Comparison of ENCODE assay signal across 11 mouse cellular contexts in the genomic region with DNA sequence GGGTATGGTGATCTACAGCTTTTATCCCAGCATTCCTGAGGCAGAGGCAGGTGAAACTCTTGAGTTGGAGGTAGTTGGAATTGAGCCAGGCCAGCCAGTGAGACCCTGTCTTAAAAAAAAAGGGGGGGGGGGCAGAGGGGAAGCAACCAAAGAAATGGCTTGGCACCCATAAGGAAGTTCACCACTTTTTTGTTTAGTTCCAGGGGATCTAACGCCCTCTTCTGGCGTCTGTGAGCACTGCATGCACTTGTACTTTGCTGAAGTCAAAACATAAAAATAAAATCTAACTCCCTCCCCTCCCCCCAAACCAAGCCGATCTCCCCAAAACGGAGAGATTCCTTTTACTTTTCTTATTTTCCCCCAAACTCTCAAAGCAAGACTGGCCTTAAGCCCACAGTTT. TPM values are rescaled to one million over a fixed set of nuclear protein-coding genes. Genes with fewer than 3 reads are reported as not detected.
DNase-seq lines count a peak whose midpoint lies in the region; ATAC-seq and TF ChIP-seq lines count a peak whose summit lies in the region.
"Had no signal": no experiment of that assay in that cellular context is flagged by ENCODE, and none has a peak within 500 bp of the region (broad histone marks: within the 10 kb centered on the region; RNA-seq: fewer than 3 reads in every experiment).

No protein-coding gene starts in this region.

- no peaks in the 10 kb centered on the region for H3K9me3 ChIP-seq in heart, postnatal 0 days (replicated peaks; ENCODE audit: control insufficient read depth, low read length)
- no peaks in the 10 kb centered on the region for H3K9me3 ChIP-seq in heart, embryonic 12.5 days (replicated peaks)
- no peaks in the 10 kb centered on the region for H3K9me3 ChIP-seq in forebrain, embryonic 12.5 days
- no peaks in the 10 kb centered on the region for H3K9me3 ChIP-seq in neural tube, embryonic 15.5 days (replicated peaks)
- H3K9me3 ChIP-seq: heart, embryonic 13.5 days; limb, embryonic 12.5 days; neural tube, embryonic 13.5 days had no signal

- no peak overlapping the region for H3K4me3 ChIP-seq in heart, postnatal 0 days (ENCODE audit: low read depth, low read length)
- no peak overlapping the region for H3K4me3 ChIP-seq in heart, embryonic 12.5 days
- H3K4me3 ChIP-seq in forebrain, embryonic 12.5 days (replicated peaks), result no peak overlapping the region
- H3K4me3 ChIP-seq in neural tube, embryonic 15.5 days (replicated peaks), result no peak overlapping the region
- H3K4me3 ChIP-seq: heart, embryonic 13.5 days; limb, embryonic 12.5 days; neural tube, embryonic 13.5 days had no signal

- H3K36me3 ChIP-seq in heart, postnatal 0 days (replicated peaks; ENCODE audit: control insufficient read depth, insufficient read depth, low read length), result no peaks in the 10 kb centered on the region
- no peaks in the 10 kb centered on the region for H3K36me3 ChIP-seq in heart, embryonic 12.5 days
- H3K36me3 ChIP-seq in forebrain, embryonic 12.5 days (replicated peaks), result no peaks in the 10 kb centered on the region
- H3K36me3 ChIP-seq in neural tube, embryonic 15.5 days, result no peaks in the 10 kb centered on the region
- H3K36me3 ChIP-seq: heart, embryonic 13.5 days; limb, embryonic 12.5 days; neural tube, embryonic 13.5 days had no signal

- no peaks in the 10 kb centered on the region for H3K27me3 ChIP-seq in heart, postnatal 0 days (ENCODE audit: control insufficient read depth, insufficient read depth, low read length)
- H3K27me3 ChIP-seq in heart, embryonic 12.5 days (replicated peaks), result no peaks in the 10 kb centered on the region
- H3K27me3 ChIP-seq in forebrain, embryonic 12.5 days, result no peaks in the 10 kb centered on the region
- no peaks in the 10 kb centered on the region for H3K27me3 ChIP-seq in neural tube, embryonic 15.5 days (replicated peaks)
- H3K27me3 ChIP-seq: heart, embryonic 13.5 days; limb, embryonic 12.5 days; neural tube, embryonic 13.5 days had no signal

- H3K4me1 ChIP-seq in heart, postnatal 0 days (ENCODE audit: control insufficient read depth, insufficient read depth), result peaks cover 3% of the 10 kb centered on the region
- H3K4me1 ChIP-seq in heart, embryonic 12.5 days (replicated peaks), result peaks cover 13% of the 10 kb centered on the region
- peaks cover 19% of the 10 kb centered on the region for H3K4me1 ChIP-seq in forebrain, embryonic 12.5 days
- H3K4me1 ChIP-seq in neural tube, embryonic 15.5 days, result peaks cover 23% of the 10 kb centered on the region

- ATAC-seq in heart, postnatal 0 days (ENCODE audit: insufficient read depth, low read depth), result no peak
- ATAC-seq in heart, embryonic 12.5 days (ENCODE audit: insufficient number of reproducible peaks, low FRiP score), result no peak
- no peak for ATAC-seq in forebrain, embryonic 12.5 days (ENCODE audit: low FRiP score)
- no peak for ATAC-seq in neural tube, embryonic 15.5 days (ENCODE audit: low FRiP score)

- peak; percentile 45; the same call in 1 of the 2 replicates for TF ChIP-seq CTCF in heart, postnatal 0 days (IDR thresholded peaks at IDR 0.05; ENCODE audit: low read depth)
- peak; percentile 47 for TF ChIP-seq CTCF in brain, embryonic 14.5 days (IDR thresholded peaks at IDR 0.05; ENCODE audit: borderline replicate concordance, extremely low read depth, insufficient read depth, insufficient read length)

- H3K27ac ChIP-seq in heart, postnatal 0 days (ENCODE audit: low read depth), result no peak overlapping the region
- no peak overlapping the region for H3K27ac ChIP-seq in heart, embryonic 12.5 days (ENCODE audit: poor library complexity, severe bottlenecking)
- H3K27ac ChIP-seq in forebrain, embryonic 12.5 days, result no peak overlapping the region
- no peak overlapping the region for H3K27ac ChIP-seq in neural tube, embryonic 15.5 days (replicated peaks)
- H3K27ac ChIP-seq: heart, embryonic 13.5 days; limb, embryonic 12.5 days; neural tube, embryonic 13.5 days had no signal

- H3K4me2 ChIP-seq in heart, postnatal 0 days (ENCODE audit: low read depth, low read length), result no peak overlapping the region
- H3K4me2 ChIP-seq in heart, embryonic 12.5 days, result no peak overlapping the region
- H3K4me2 ChIP-seq in forebrain, embryonic 12.5 days, result no peak overlapping the region
- no peak overlapping the region for H3K4me2 ChIP-seq in neural tube, embryonic 15.5 days
- H3K4me2 ChIP-seq: heart, embryonic 13.5 days; limb, embryonic 12.5 days; neural tube, embryonic 13.5 days had no signal

- TF ChIP-seq EP300 in heart, postnatal 0 days (IDR thresholded peaks at IDR 0.05; ENCODE audit: low read depth), result no peak

- WGBS in heart, postnatal 0 days, result 41% methylated on average over 4 of the region's 4 CpGs
- WGBS in heart, embryonic 12.5 days, result 39% methylated on average over 4 of the region's 4 CpGs
- WGBS in forebrain, embryonic 12.5 days, result 61% methylated on average over 4 of the region's 4 CpGs
- WGBS in neural tube, embryonic 15.5 days, result 62% methylated on average over 4 of the region's 4 CpGs

- no peak for DNase-seq in heart, postnatal 0 days (ENCODE audit: low spot score)
- peak; percentile 42 for DNase-seq in right cerebral cortex, postnatal 14 days
- no peak for DNase-seq in right cerebral cortex, postnatal 25 days
- DNase-seq in brain, embryonic 14.5 days (ENCODE audit: low read depth), result no peak
- DNase-seq in thymus, postnatal 0 days (ENCODE audit: low spot score), result peak; percentile 41

- H3K9ac ChIP-seq in heart, postnatal 0 days (replicated peaks; ENCODE audit: low read depth, low read length), result no peak overlapping the region
- no peak overlapping the region for H3K9ac ChIP-seq in heart, embryonic 12.5 days
- H3K9ac ChIP-seq in forebrain, embryonic 12.5 days, result no peak overlapping the region
- no peak overlapping the region for H3K9ac ChIP-seq in neural tube, embryonic 15.5 days (replicated peaks)
- H3K9ac ChIP-seq: heart, embryonic 13.5 days; limb, embryonic 12.5 days; neural tube, embryonic 13.5 days had no signal

- no peak for TF ChIP-seq POLR2A in brain, embryonic 14.5 days (IDR thresholded peaks at IDR 0.05; ENCODE audit: borderline replicate concordance, extremely low read depth, insufficient read depth, insufficient read length, poor library complexity, severe bottlenecking)

RNA-seq across cellular contexts. Expression of a gene that starts 3.3 kb away (rescaled TPM):
- total RNA-seq in heart, postnatal 0 days (2014; rRNA removed; ENCODE audit: low replicate concordance), result 9.6 and 12.6 TPM in 2 replicates
- polyA plus RNA-seq in heart, postnatal 0 days (2015; fragmentation: Nextera tagmentation; extraction: Ambion mirVana), result 1.1 and 1.2 TPM in 2 replicates
- 5.3 and 6.0 TPM in 2 replicates for polyA plus RNA-seq in heart, embryonic 12.5 days (2016; fragmentation: Nextera tagmentation; extraction: Ambion mirVana)
- polyA plus RNA-seq in brain, embryonic 14.5 days (2012; rRNA removed), result 10.5 and 13.1 TPM in 2 replicates
- polyA plus RNA-seq in thymus, postnatal 0 days (2015; fragmentation: Nextera tagmentation; extraction: Ambion mirVana), result 0.90 and 1.2 TPM in 2 replicates
- 6.3 and 7.5 TPM in 2 replicates for polyA plus RNA-seq in forebrain, embryonic 12.5 days (2016; fragmentation: Nextera tagmentation; extraction: Ambion mirVana)
- 2.5 and 2.9 TPM in 2 replicates for polyA plus RNA-seq in neural tube, embryonic 15.5 days (2015; fragmentation: Nextera tagmentation; extraction: Ambion mirVana)

RNA-seq across cellular contexts. Expression of a gene that starts 48.5 kb away (rescaled TPM):
- total RNA-seq in heart, postnatal 0 days (2014; rRNA removed; ENCODE audit: low replicate concordance), result 5.1 and 6.6 TPM in 2 replicates
- polyA plus RNA-seq in heart, postnatal 0 days (2015; fragmentation: Nextera tagmentation; extraction: Ambion mirVana), result 23.4 and 26.9 TPM in 2 replicates
- polyA plus RNA-seq in heart, embryonic 12.5 days (2016; fragmentation: Nextera tagmentation; extraction: Ambion mirVana), result 8.2 and 15.3 TPM in 2 replicates
- polyA plus RNA-seq in brain, embryonic 14.5 days (2012; rRNA removed), result 15.0 and 45.2 TPM in 2 replicates
- polyA plus RNA-seq in thymus, postnatal 0 days (2015; fragmentation: Nextera tagmentation; extraction: Ambion mirVana), result 30.6 and 33.2 TPM in 2 replicates
- 14.1 and 17.0 TPM in 2 replicates for polyA plus RNA-seq in forebrain, embryonic 12.5 days (2016; fragmentation: Nextera tagmentation; extraction: Ambion mirVana)
- 17.6 and 25.6 TPM in 2 replicates for polyA plus RNA-seq in neural tube, embryonic 15.5 days (2015; fragmentation: Nextera tagmentation; extraction: Ambion mirVana)

Comparison
In these comparisons a context has a peak if more than half of its experiments do, and no peak if none do; other contexts are left out.
1. DNase-seq: peak in right cerebral cortex, postnatal 14 days (single experiment) and thymus, postnatal 0 days (single experiment); none in heart, postnatal 0 days (single experiment), right cerebral cortex, postnatal 25 days (single experiment) and brain, embryonic 14.5 days (single experiment).